Mouse (Mus musculus): ENCODE data around the gene Hspa1a.
A peak's percentile ranks its signal among the peaks of the same experiment; 100 is the strongest.

Gene Hspa1a

DNA sequence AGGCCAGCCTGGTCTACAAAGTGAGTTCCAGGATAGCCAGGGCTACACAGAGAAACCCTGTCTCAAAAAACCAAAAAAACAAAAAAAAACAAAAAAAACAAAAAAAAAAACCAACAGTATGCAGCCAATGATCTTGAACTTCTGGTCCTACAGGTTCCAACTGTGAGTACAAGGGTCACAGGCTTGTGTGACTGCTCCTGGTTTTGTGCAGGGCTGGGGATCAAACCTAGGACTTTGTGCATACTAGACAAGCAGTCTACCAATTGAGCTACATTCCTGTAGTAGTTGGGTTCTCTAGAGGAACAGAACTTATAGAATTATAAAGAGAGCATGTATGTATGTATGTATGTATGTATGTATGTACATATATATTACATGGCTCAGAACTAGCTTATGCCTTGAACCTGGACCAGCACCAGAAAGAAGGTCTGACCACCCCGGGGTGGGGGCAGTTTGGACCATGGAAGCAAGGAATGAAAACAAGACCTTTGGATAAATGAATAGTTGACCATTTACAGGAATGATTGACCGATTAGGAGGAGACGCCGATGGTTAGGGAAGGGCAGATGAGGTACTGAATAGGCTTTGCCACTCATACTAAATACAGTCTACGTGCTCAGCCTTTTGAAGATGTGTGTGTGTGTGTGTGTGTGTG, 25.3 kb downstream of the Hspa1a start:
- no peak for DNase-seq

GRCm38 (mm10) chr17:34944362-34944761, 27.6 kb downstream of the Hspa1a start:
- no peak for DNase-seq

DNA sequence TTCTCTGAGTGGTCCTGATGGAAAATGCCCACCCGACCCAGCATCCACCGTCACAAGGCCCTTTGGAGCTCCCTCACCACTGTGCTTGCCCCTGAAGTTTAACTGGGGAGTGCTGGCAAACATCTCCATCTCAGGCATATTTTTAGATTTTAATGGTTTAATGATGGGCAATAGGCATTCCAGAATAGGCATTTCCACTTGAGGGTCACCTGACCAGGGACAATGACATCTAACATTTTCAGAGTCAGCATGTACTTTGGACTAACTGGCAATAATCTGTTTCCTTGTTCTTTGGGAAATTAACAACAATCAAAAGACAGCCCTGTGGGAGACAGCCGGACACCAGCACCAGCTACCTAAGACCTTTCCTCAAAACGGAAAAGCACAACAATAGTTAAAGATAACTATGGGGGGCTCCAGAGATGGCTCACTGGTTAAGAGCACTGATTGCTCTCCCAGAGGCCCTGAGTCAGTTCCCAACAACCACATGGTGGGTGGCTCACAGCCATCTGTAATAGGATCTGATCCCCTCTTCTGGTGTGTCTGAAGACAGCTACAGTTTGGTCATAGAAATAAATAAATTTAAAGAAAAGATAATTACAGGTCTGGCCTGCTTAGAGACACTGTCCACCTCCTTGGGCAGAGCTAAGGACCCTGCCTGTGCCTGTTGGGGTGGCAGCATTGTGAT, 28.7 kb downstream of the Hspa1a start:
- no peak for DNase-seq

DNA sequence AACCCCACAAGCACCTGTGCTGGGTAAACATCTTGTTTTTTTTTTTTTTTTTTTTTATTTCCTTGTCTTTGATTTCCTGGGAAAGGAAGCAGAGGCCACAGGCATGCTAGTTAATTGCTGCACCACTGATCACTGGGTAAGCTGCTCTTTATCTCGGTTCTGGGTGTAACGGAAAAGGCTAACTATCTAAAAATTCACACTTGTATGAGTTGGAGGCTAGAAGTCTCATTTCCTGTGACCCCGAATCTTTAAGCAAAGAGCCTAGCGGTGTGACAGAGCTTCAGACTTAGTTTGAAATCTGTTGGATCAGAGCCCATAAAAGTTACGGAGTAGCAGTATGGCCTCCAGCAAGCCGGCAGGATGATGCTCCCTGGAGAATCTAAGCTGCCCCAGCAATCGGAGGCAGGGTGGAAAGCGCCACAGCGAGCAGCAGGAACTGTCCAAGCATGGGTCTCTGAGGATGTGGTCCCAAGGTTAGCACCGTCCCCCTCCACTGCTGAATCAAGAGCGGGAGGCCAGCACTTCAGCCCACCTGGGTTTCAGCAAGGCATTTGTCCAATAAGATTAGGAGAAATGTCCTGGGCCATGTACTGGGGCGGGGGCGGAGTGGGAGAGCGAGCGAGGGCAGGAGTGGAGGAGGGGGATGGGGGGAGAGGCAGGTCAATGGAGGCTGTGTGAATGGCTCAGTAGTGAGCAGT, 30.5 kb downstream of the Hspa1a start:
- no peak for DNase-seq

DNA sequence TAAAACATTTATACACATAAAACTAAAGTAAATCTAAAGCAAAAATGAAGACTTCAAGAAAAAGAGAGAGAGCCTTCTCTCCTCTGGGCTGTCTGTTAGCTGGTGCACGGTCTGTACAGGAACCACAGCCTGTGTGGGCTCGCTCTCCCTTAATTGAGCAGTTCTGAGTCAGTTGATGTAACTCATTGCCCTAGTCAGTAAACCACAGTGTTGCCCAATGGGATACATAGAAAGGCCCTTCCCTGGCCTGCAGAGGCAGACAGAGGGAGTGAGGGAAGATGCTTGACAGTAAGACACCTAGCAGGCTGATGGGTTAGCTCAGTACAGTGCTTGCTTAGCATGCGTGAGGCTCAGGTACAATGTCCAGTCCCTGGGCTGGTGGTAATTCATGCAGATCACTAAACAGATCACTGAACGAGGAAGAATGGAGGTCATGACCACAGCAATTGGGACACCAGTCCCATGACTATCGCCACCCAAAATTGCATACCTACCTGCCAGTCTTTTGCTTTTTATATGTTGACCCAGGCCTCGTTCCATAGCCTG, 33.9 kb downstream of the Hspa1a start:
- no peak for DNase-seq

- no peak for DNase-seq
Observed at GRCm38 (mm10) chr17:34934830-34935229, 37.1 kb downstream of the Hspa1a start.

DNA sequence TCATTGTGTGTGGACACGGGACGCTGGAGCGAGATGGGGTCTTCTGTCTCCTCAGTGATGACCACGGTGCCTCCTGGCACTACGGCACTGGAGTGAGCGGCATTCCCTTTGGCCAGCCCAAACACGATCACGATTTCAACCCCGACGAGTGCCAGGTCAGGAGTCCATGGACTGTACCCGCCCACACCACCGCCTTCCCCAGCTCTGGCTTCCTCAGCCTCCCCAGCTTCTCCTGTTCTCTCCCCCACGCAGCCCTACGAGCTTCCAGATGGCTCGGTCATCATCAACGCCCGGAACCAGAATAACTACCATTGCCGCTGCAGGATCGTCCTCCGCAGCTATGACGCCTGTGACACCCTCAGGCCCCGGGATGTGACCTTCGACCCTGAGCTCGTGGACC, 37.9 kb downstream of the Hspa1a start:
- DNase-seq = no peak

DNA sequence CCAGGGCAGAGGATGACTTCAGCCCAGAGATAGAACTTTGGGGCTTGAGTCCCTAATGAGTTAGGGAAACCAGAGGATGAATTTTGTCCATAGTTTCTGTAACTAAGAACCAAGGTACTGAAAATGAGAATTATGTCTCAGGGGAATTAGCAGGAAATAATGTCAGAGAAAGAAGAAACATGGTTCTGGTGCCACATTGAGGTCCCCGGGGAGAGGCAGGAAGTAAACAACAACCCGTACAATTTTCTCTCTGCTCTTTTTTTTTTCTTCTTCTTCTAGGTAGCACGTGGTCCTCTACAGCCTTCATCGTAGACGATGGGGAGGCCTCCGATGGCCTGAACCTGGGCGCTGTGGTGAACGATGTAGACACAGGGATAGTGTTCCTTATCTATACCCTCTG, 39.7 kb downstream of the Hspa1a start:
- no peak for DNase-seq

DNA sequence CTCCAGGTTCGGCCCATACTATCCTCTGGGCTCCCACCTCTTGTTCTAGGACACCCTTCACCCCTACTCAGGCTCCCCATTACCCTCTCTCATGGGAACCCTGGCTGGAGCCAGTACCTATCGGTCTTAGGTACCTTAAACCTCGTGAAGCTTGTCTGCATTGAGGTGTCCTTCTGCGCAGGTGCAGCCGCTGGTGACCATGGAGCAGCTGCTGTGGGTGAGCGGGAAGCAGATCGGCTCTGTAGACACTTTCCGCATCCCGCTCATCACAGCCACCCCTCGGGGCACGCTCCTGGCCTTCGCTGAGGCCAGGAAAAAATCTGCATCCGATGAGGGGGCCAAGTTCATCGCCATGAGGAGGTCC, 40.2 kb downstream of the Hspa1a start:
- peak; percentile 60 to 62 for DNase-seq

GRCm38 (mm10) chr17:34931061-34931734, 40.8 kb downstream of the Hspa1a start, which contains the start of gene Neu1:
Gene Neu1, plus strand, starts transcription at chr17:34931253.
- peak; percentile 100 for DNase-seq

GRCm38 (mm10) chr17:34928841-34929240, 43.1 kb downstream of the Hspa1a start:
- no peak for DNase-seq

GRCm38 (mm10) chr17:34927306-34928019, 44.5 kb downstream of the Hspa1a start:
- DNase-seq = no peak

DNA sequence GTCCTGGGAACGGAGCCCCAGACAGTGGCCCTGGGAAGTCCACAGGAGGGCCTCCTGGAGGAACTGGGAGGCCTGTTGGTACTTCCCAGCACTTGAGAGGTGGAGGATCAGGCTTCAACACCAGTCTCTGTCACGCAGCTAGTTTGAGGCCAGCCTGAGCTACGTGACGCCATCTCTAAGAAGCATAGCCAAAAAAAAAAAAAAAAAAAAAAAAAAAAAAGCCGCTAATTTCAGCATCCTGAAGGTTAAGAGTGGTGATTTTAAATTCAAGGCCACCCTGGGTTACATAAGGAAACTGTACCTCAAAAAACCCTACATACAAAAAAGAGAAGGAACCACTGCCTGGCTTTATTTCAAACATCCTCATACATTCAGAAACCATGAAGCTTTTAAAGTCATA, 47.7 kb downstream of the Hspa1a start:
- no peak for DNase-seq

DNA sequence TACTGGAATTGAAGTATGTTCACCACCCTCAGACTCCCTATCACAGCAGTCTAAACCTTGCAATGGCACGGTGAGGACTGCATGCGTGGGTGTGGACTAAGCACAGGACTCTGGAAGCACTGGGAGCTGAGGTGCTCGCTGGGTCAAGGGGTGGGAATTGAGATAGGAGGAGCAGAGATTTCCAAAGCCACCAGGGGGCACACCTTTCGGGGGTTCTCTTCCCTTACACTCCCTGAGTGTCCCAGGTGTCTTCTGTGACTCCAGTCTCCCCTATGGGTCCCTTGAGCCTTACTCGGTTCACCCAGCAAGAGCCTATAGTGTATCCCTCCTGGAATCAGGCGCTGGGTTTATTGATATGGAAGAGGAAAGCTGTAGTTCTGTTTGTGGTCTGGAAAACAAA, 49.0 kb downstream of the Hspa1a start:
- no peak for DNase-seq

Measured in cerebellum, postnatal 10 days (tissue).